17 mouse cellular contexts compared by ENCODE assay signal in the genomic region with DNA sequence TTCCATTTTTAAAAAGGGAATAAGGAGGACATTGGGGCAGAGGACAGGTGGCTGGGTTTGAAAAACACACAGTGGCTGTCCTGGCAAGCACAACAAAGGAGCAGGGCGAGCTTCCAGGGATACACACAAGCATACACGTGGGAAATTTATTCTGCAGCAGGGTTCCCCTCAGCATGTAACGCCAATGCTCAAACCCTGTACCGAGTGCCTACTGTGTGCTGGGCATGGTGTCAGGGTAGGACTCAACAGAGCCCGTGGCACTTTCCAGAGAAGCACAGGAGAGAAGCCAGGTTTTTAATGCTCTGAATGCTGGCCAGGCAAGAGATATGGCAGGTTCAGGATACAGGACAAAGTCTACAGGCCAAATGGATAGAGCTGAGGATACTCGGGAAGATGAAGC.
A peak's percentile ranks its signal among the peaks of the same experiment; 100 is the strongest.
DNase-seq lines count a peak whose midpoint lies in the region; ATAC-seq and TF ChIP-seq lines count a peak whose summit lies in the region.
"Had no signal": no experiment of that assay in that cellular context is flagged by ENCODE, and none has a peak within 500 bp of the region (broad histone marks: within the 10 kb centered on the region; RNA-seq: fewer than 3 reads in every experiment).

No protein-coding gene starts in this region.

- intact Hi-C loops in left cerebral cortex, postnatal 4 days (cut with DNase I) = no loop called here
- intact Hi-C loops in left cerebral cortex, postnatal 36 days (cut with DNase I) = no loop called here

- TF ChIP-seq EP300 in lung, postnatal 0 days (IDR thresholded peaks at IDR 0.05) = no peak

- H3K36me3 ChIP-seq in forebrain, embryonic 14.5 days (ENCODE audit: control insufficient read depth, insufficient read depth, low read length) = no peaks in the 10 kb centered on the region
- no peaks in the 10 kb centered on the region for H3K36me3 ChIP-seq in forebrain, embryonic 11.5 days (ENCODE audit: control insufficient read depth, insufficient read depth, low read length)
- H3K36me3 ChIP-seq in hindbrain, embryonic 16.5 days (ENCODE audit: control insufficient read depth, insufficient read depth, low read length) = no peaks in the 10 kb centered on the region
- no peaks in the 10 kb centered on the region for H3K36me3 ChIP-seq in lung, postnatal 0 days (ENCODE audit: insufficient read depth, low read length)
- H3K36me3 ChIP-seq: embryonic facial prominence, embryonic 10.5 days; forebrain, embryonic 15.5 days; heart, embryonic 12.5 days; intestine, embryonic 15.5 days; limb, embryonic 13.5 days; liver, embryonic 15.5 days had no signal

- DNase-seq in forebrain, embryonic 14.5 days (ENCODE audit: low spot score) = peak; percentile 17
- DNase-seq in forebrain, embryonic 11.5 days (ENCODE audit: low spot score) = no peak
- peak; percentile 34 for DNase-seq in left cerebral cortex, postnatal 4 days
- no peak for DNase-seq in left cerebral cortex, postnatal 36 days (ENCODE audit: low spot score in 2 of 2)
- peak; percentile 98 for DNase-seq in cerebellum, adult 9-10 months
- no peak for DNase-seq in lung, postnatal 0 days (ENCODE audit: low spot score)
- DNase-seq in heart, adult 18-20 months = no peak
- DNase-seq: lung, postnatal 14 days; thymus, postnatal 36 days had no signal

- no peak overlapping the region for H3K9ac ChIP-seq in forebrain, embryonic 14.5 days (ENCODE audit: low read length)
- no peak overlapping the region for H3K9ac ChIP-seq in forebrain, embryonic 11.5 days (ENCODE audit: low read length)
- no peak overlapping the region for H3K9ac ChIP-seq in hindbrain, embryonic 16.5 days (ENCODE audit: low read depth, low read length)
- H3K9ac ChIP-seq in lung, postnatal 0 days (replicated peaks; ENCODE audit: low read depth) = no peak overlapping the region
- H3K9ac ChIP-seq: forebrain, embryonic 15.5 days; heart, embryonic 12.5 days; intestine, embryonic 15.5 days; limb, embryonic 13.5 days; liver, embryonic 15.5 days had no signal

- no peaks in the 10 kb centered on the region for H3K4me1 ChIP-seq in forebrain, embryonic 14.5 days (ENCODE audit: control insufficient read depth, insufficient read depth, low read length)
- H3K4me1 ChIP-seq in forebrain, embryonic 11.5 days (replicated peaks; ENCODE audit: control insufficient read depth, insufficient read depth, low read length) = no peaks in the 10 kb centered on the region
- H3K4me1 ChIP-seq in hindbrain, embryonic 16.5 days (ENCODE audit: control insufficient read depth, insufficient read depth, low read depth, low read length) = peaks cover 5% of the 10 kb centered on the region
- H3K4me1 ChIP-seq in lung, postnatal 0 days (ENCODE audit: insufficient read depth, low read depth, low read length) = no peaks in the 10 kb centered on the region
- H3K4me1 ChIP-seq: heart, embryonic 12.5 days; intestine, embryonic 15.5 days; limb, embryonic 13.5 days; liver, embryonic 15.5 days; megakaryocyte, embryonic 14.5 days had no signal

- H3K9me3 ChIP-seq in forebrain, embryonic 14.5 days (replicated peaks; ENCODE audit: control insufficient read depth, low read length) = no peaks in the 10 kb centered on the region
- no peaks in the 10 kb centered on the region for H3K9me3 ChIP-seq in forebrain, embryonic 11.5 days (ENCODE audit: control insufficient read depth, low read length)
- H3K9me3 ChIP-seq in hindbrain, embryonic 16.5 days (ENCODE audit: control insufficient read depth, low read length) = no peaks in the 10 kb centered on the region
- no peaks in the 10 kb centered on the region for H3K9me3 ChIP-seq in lung, postnatal 0 days (ENCODE audit: low read length)
- H3K9me3 ChIP-seq: embryonic facial prominence, embryonic 10.5 days; forebrain, embryonic 15.5 days; heart, embryonic 12.5 days; intestine, embryonic 15.5 days; limb, embryonic 13.5 days; liver, embryonic 15.5 days had no signal

- no peak for TF ChIP-seq CTCF in lung, postnatal 0 days (IDR thresholded peaks at IDR 0.05)

- no peaks in the 10 kb centered on the region for H3K27me3 ChIP-seq in forebrain, embryonic 14.5 days (replicated peaks; ENCODE audit: control insufficient read depth, insufficient read depth, low read length)
- H3K27me3 ChIP-seq in forebrain, embryonic 11.5 days (ENCODE audit: control insufficient read depth, insufficient read depth, low read length) = no peaks in the 10 kb centered on the region
- no peaks in the 10 kb centered on the region for H3K27me3 ChIP-seq in hindbrain, embryonic 16.5 days (replicated peaks; ENCODE audit: control insufficient read depth, insufficient read depth, low read length)
- H3K27me3 ChIP-seq in lung, postnatal 0 days (replicated peaks; ENCODE audit: insufficient read depth, low read length) = no peaks in the 10 kb centered on the region
- H3K27me3 ChIP-seq: forebrain, embryonic 15.5 days; heart, embryonic 12.5 days; intestine, embryonic 15.5 days; limb, embryonic 13.5 days; liver, embryonic 15.5 days; megakaryocyte, embryonic 14.5 days had no signal

- WGBS in forebrain, embryonic 14.5 days = 54% methylated on average over 6 of the region's 6 CpGs
- 85% methylated on average over 6 of the region's 6 CpGs for WGBS in forebrain, embryonic 11.5 days
- WGBS in hindbrain, embryonic 16.5 days = 49% methylated on average over 6 of the region's 6 CpGs
- WGBS in lung, postnatal 0 days = 77% methylated on average over 6 of the region's 6 CpGs

- ATAC-seq in forebrain, embryonic 14.5 days = no peak
- no peak for ATAC-seq in forebrain, embryonic 11.5 days (replicated peaks; ENCODE audit: low FRiP score)
- 0 out of 2 replicates have a peak, but pooled peaks have one; percentile 6 for ATAC-seq in hindbrain, embryonic 16.5 days
- no peak for ATAC-seq in lung, postnatal 0 days
- ATAC-seq: forebrain, embryonic 15.5 days; intestine, embryonic 15.5 days had no signal

- no peak overlapping the region for H3K27ac ChIP-seq in forebrain, embryonic 14.5 days (ENCODE audit: low read depth, low read length)
- no peak overlapping the region for H3K27ac ChIP-seq in forebrain, embryonic 11.5 days (ENCODE audit: low read depth, low read length)
- no peak overlapping the region for H3K27ac ChIP-seq in hindbrain, embryonic 16.5 days (ENCODE audit: low read depth, low read length)
- H3K27ac ChIP-seq in lung, postnatal 0 days (ENCODE audit: low read length) = no peak overlapping the region
- H3K27ac ChIP-seq: embryonic facial prominence, embryonic 10.5 days; forebrain, embryonic 15.5 days; intestine, embryonic 15.5 days; limb, embryonic 13.5 days; liver, embryonic 15.5 days had no signal

- H3K4me2 ChIP-seq in forebrain, embryonic 14.5 days (ENCODE audit: low read length) = no peak overlapping the region
- H3K4me2 ChIP-seq in forebrain, embryonic 11.5 days (ENCODE audit: low read depth, low read length, severe bottlenecking) = no peak overlapping the region
- no peak overlapping the region for H3K4me2 ChIP-seq in hindbrain, embryonic 16.5 days (ENCODE audit: low read length)
- H3K4me2 ChIP-seq in lung, postnatal 0 days (replicated peaks; ENCODE audit: low read depth, low read length) = no peak overlapping the region
- H3K4me2 ChIP-seq: forebrain, embryonic 15.5 days; heart, embryonic 12.5 days; intestine, embryonic 15.5 days; limb, embryonic 13.5 days; liver, embryonic 15.5 days had no signal

- H3K4me3 ChIP-seq in forebrain, embryonic 14.5 days (ENCODE audit: low read depth, low read length) = no peak overlapping the region
- H3K4me3 ChIP-seq in forebrain, embryonic 11.5 days (ENCODE audit: low read depth, low read length) = no peak overlapping the region
- H3K4me3 ChIP-seq in hindbrain, embryonic 16.5 days (ENCODE audit: low read length) = no peak overlapping the region
- no peak overlapping the region for H3K4me3 ChIP-seq in lung, postnatal 0 days (ENCODE audit: low read depth, low read length)
- H3K4me3 ChIP-seq: embryonic facial prominence, embryonic 10.5 days; forebrain, embryonic 15.5 days; heart, embryonic 12.5 days; intestine, embryonic 15.5 days; limb, embryonic 13.5 days; liver, embryonic 15.5 days; megakaryocyte, embryonic 14.5 days had no signal

Comparison
In these comparisons a context has a peak if more than half of its experiments do, and no peak if none do; other contexts are left out.
1. DNase-seq: peak in forebrain, embryonic 14.5 days (single experiment), left cerebral cortex, postnatal 4 days (single experiment) and cerebellum, adult 9-10 months (single experiment); none in forebrain, embryonic 11.5 days (single experiment), left cerebral cortex, postnatal 36 days (0 of 2), lung, postnatal 0 days (single experiment) and heart, adult 18-20 months (0 of 2).